Comparison of ENCODE assay signal across 22 mouse cellular contexts in the genomic region with DNA sequence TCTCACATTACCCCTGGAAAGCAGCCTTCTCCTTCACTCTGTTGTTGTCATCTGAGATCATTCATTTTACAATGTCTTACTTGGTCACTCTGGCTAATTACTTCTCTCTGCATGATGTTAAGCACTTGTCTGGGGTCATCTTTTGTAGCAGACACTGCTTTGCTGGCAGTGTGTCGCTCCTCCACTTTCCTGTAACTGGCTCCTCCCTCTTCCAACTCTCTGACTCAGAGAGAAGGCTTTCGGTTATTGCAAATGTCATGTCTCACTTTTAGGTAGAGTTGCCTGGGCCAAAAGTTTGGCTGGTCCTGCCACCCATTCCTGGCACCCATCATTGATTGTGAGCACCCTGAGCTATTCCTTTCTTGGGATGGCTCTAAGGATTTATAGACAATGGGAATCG. TPM values are rescaled to one million over a fixed set of nuclear protein-coding genes. Genes with fewer than 3 reads are reported as not detected.
DNase-seq lines count a peak whose midpoint lies in the region; ATAC-seq and TF ChIP-seq lines count a peak whose summit lies in the region.
"Had no signal": no experiment of that assay in that cellular context is flagged by ENCODE, and none has a peak within 500 bp of the region (broad histone marks: within the 10 kb centered on the region; RNA-seq: fewer than 3 reads in every experiment).

No protein-coding gene starts in this region.

- no peak overlapping the region for H3K27ac ChIP-seq in heart, embryonic 11.5 days (ENCODE audit: low read depth, low read length)
- peak overlapping the region; percentile 84 for H3K27ac ChIP-seq in midbrain, embryonic 10.5 days (replicated peaks)
- H3K27ac ChIP-seq in midbrain, postnatal 0 days (ENCODE audit: low read depth, low read length): no peak overlapping the region
- no peak overlapping the region for H3K27ac ChIP-seq in liver, postnatal 0 days (ENCODE audit: low read depth)
- H3K27ac ChIP-seq: embryonic facial prominence, embryonic 13.5 days; hindbrain, embryonic 15.5 days; limb, embryonic 12.5 days; neural tube, embryonic 15.5 days had no signal

- no peak for TF ChIP-seq CTCF in midbrain, postnatal 0 days (IDR thresholded peaks at IDR 0.05)
- no peak for TF ChIP-seq CTCF in liver, postnatal 0 days (IDR thresholded peaks at IDR 0.05; ENCODE audit: low read depth)

- H3K9ac ChIP-seq in heart, embryonic 11.5 days (ENCODE audit: low read depth, low read length): no peak overlapping the region
- H3K9ac ChIP-seq in midbrain, postnatal 0 days (replicated peaks; ENCODE audit: low read length, poor library complexity, severe bottlenecking): no peak overlapping the region
- H3K9ac ChIP-seq in liver, postnatal 0 days (replicated peaks): no peak overlapping the region
- H3K9ac ChIP-seq: embryonic facial prominence, embryonic 13.5 days; hindbrain, embryonic 15.5 days; limb, embryonic 12.5 days; neural tube, embryonic 15.5 days had no signal

- no peaks in the 10 kb centered on the region for H3K27me3 ChIP-seq in heart, embryonic 11.5 days (ENCODE audit: control insufficient read depth, insufficient read depth, low read length)
- H3K27me3 ChIP-seq in midbrain, embryonic 10.5 days (ENCODE audit: low read depth, poor library complexity, severe bottlenecking): no peaks in the 10 kb centered on the region
- H3K27me3 ChIP-seq in midbrain, postnatal 0 days (ENCODE audit: insufficient read depth, low read length): no peaks in the 10 kb centered on the region
- no peaks in the 10 kb centered on the region for H3K27me3 ChIP-seq in liver, postnatal 0 days (ENCODE audit: insufficient read depth, low read length)
- H3K27me3 ChIP-seq: embryonic facial prominence, embryonic 13.5 days; hindbrain, embryonic 15.5 days; limb, embryonic 12.5 days; megakaryocyte, embryonic 14.5 days had no signal

- ATAC-seq in heart, embryonic 11.5 days (replicated peaks; ENCODE audit: insufficient number of reproducible peaks, low FRiP score, low TSS enrichment): no peak
- no peak for ATAC-seq in midbrain, postnatal 0 days (ENCODE audit: low FRiP score)
- ATAC-seq in liver, postnatal 0 days: no peak

- peak; percentile 39 for DNase-seq in adrenal gland, adult 2 months
- no peak for DNase-seq in adrenal gland, postnatal 25 days
- peak; percentile 72 for DNase-seq in heart, adult 11 months
- DNase-seq in midbrain, embryonic 10.5 days (ENCODE audit: low spot score): no peak
- no peak for DNase-seq in midbrain, postnatal 0 days (ENCODE audit: low spot score)
- DNase-seq in liver, postnatal 0 days: no peak
- DNase-seq: cerebellum, adult 9-10 months; gastrocnemius, postnatal 10 days; heart, adult 18-20 months; heart, postnatal 36 days; kidney, adult 8-10 months; kidney, postnatal 4 days; lung, adult 2 months; thymus, adult 18-20 months; thymus, postnatal 36 days had no signal

- no peaks in the 10 kb centered on the region for H3K9me3 ChIP-seq in heart, embryonic 11.5 days (replicated peaks; ENCODE audit: control insufficient read depth, low read length)
- no peaks in the 10 kb centered on the region for H3K9me3 ChIP-seq in midbrain, embryonic 10.5 days (replicated peaks)
- no peaks in the 10 kb centered on the region for H3K9me3 ChIP-seq in midbrain, postnatal 0 days (ENCODE audit: low read length)
- no peaks in the 10 kb centered on the region for H3K9me3 ChIP-seq in liver, postnatal 0 days (ENCODE audit: low read length)
- H3K9me3 ChIP-seq: embryonic facial prominence, embryonic 13.5 days; hindbrain, embryonic 15.5 days; limb, embryonic 12.5 days; megakaryocyte, embryonic 14.5 days; neural tube, embryonic 15.5 days had no signal

- TF ChIP-seq EP300 in liver, postnatal 0 days (IDR thresholded peaks at IDR 0.05; ENCODE audit: low read depth): no peak

- no peaks in the 10 kb centered on the region for H3K4me1 ChIP-seq in heart, embryonic 11.5 days (ENCODE audit: control insufficient read depth, insufficient read depth, low read length)
- peaks cover 43% of the 10 kb centered on the region for H3K4me1 ChIP-seq in midbrain, embryonic 10.5 days
- H3K4me1 ChIP-seq in midbrain, postnatal 0 days (ENCODE audit: insufficient read depth, low read length): peaks cover 6% of the 10 kb centered on the region; the same call in 1 of the 2 replicates
- 0 out of 2 replicates have a peak, but pooled peaks cover 2% of the 10 kb centered on the region for H3K4me1 ChIP-seq in liver, postnatal 0 days (ENCODE audit: insufficient read depth)
- H3K4me1 ChIP-seq: embryonic facial prominence, embryonic 13.5 days had no signal

- no peak overlapping the region for H3K4me2 ChIP-seq in heart, embryonic 11.5 days
- no peak overlapping the region for H3K4me2 ChIP-seq in midbrain, postnatal 0 days (ENCODE audit: low read depth, low read length, poor library complexity, severe bottlenecking)
- H3K4me2 ChIP-seq in liver, postnatal 0 days (ENCODE audit: low read depth, low read length): no peak overlapping the region
- H3K4me2 ChIP-seq: embryonic facial prominence, embryonic 13.5 days; hindbrain, embryonic 15.5 days; limb, embryonic 12.5 days; liver, embryonic 11.5 days; neural tube, embryonic 15.5 days had no signal

- no peak overlapping the region for H3K4me3 ChIP-seq in heart, embryonic 11.5 days (ENCODE audit: low read depth, low read length)
- 0 out of 2 replicates have a peak overlapping the region, but pooled peaks have one; percentile 16 for H3K4me3 ChIP-seq in midbrain, embryonic 10.5 days
- H3K4me3 ChIP-seq in midbrain, postnatal 0 days (ENCODE audit: low read depth, low read length): no peak overlapping the region
- no peak overlapping the region for H3K4me3 ChIP-seq in liver, postnatal 0 days (ENCODE audit: low read depth, low read length)
- H3K4me3 ChIP-seq: embryonic facial prominence, embryonic 13.5 days; hindbrain, embryonic 15.5 days; limb, embryonic 12.5 days; megakaryocyte, embryonic 14.5 days; neural tube, embryonic 15.5 days had no signal

- no peaks in the 10 kb centered on the region for H3K36me3 ChIP-seq in heart, embryonic 11.5 days (ENCODE audit: control insufficient read depth, insufficient read depth, low read length)
- H3K36me3 ChIP-seq in midbrain, embryonic 10.5 days: no peaks in the 10 kb centered on the region
- H3K36me3 ChIP-seq in midbrain, postnatal 0 days (ENCODE audit: insufficient read depth, low read length): no peaks in the 10 kb centered on the region
- H3K36me3 ChIP-seq in liver, postnatal 0 days (replicated peaks; ENCODE audit: insufficient read depth, low read length): no peaks in the 10 kb centered on the region
- H3K36me3 ChIP-seq: embryonic facial prominence, embryonic 13.5 days; hindbrain, embryonic 15.5 days; limb, embryonic 12.5 days; neural tube, embryonic 15.5 days had no signal

- 73% methylated on average over 3 of the region's 3 CpGs for WGBS in heart, embryonic 11.5 days (ENCODE audit: insufficient replicate concordance)
- WGBS in midbrain, embryonic 10.5 days: 56% methylated on average over 3 of the region's 3 CpGs
- 57% methylated on average over 3 of the region's 3 CpGs for WGBS in midbrain, postnatal 0 days
- 80% methylated on average over 3 of the region's 3 CpGs for WGBS in liver, postnatal 0 days (ENCODE audit: insufficient replicate concordance)

RNA-seq across cellular contexts. Expression of a gene that starts 11.2 kb away (rescaled TPM):
- total RNA-seq in adrenal gland, adult 2 months (2021): 100 to 1,000 TPM; 187 to 191 TPM
- 3.5 and 4.5 TPM in 2 replicates for polyA plus RNA-seq in adrenal gland, adult 2 months (2012; rRNA removed)
- total RNA-seq in adrenal gland, postnatal 25 days (2021): 168 and 178 TPM in 2 replicates
- 323 and 330 TPM in 2 replicates for polyA plus RNA-seq in heart, embryonic 11.5 days (2014; fragmentation: Nextera tagmentation; extraction: Ambion mirVana)
- polyA plus RNA-seq in midbrain, embryonic 10.5 days (2016; fragmentation: Nextera tagmentation; extraction: Ambion mirVana): 482 and 499 TPM in 2 replicates
- total RNA-seq in midbrain, postnatal 0 days (2014; rRNA removed): 91.4 and 104 TPM in 2 replicates
- 293 and 309 TPM in 2 replicates for polyA plus RNA-seq in midbrain, postnatal 0 days (2015; fragmentation: Nextera tagmentation; extraction: Ambion mirVana)
- 93.7 and 98.3 TPM in 2 replicates for polyA plus RNA-seq in liver, postnatal 0 days (2015; fragmentation: Nextera tagmentation; extraction: Ambion mirVana)

RNA-seq across cellular contexts. Expression of a gene that starts 25.4 kb away (rescaled TPM):
- total RNA-seq in adrenal gland, adult 2 months (2021): 10 to 100 TPM; 46.8 to 57.2 TPM
- polyA plus RNA-seq in adrenal gland, adult 2 months (2012; rRNA removed): 5.4 and 6.6 TPM in 2 replicates
- total RNA-seq in adrenal gland, postnatal 25 days (2021): 61.0 and 63.3 TPM in 2 replicates
- 48.0 and 49.1 TPM in 2 replicates for polyA plus RNA-seq in heart, embryonic 11.5 days (2014; fragmentation: Nextera tagmentation; extraction: Ambion mirVana)
- polyA plus RNA-seq in midbrain, embryonic 10.5 days (2016; fragmentation: Nextera tagmentation; extraction: Ambion mirVana): 47.9 and 48.0 TPM in 2 replicates
- 50.7 and 60.4 TPM in 2 replicates for total RNA-seq in midbrain, postnatal 0 days (2014; rRNA removed)
- 49.8 and 51.0 TPM in 2 replicates for polyA plus RNA-seq in midbrain, postnatal 0 days (2015; fragmentation: Nextera tagmentation; extraction: Ambion mirVana)
- polyA plus RNA-seq in liver, postnatal 0 days (2015; fragmentation: Nextera tagmentation; extraction: Ambion mirVana): 17.3 and 17.4 TPM in 2 replicates

Comparison
In these comparisons a context has a peak if more than half of its experiments do, and no peak if none do; other contexts are left out.
1. DNase-seq: peak in adrenal gland, adult 2 months (single experiment) and heart, adult 11 months (single experiment); none in adrenal gland, postnatal 25 days (single experiment), midbrain, embryonic 10.5 days (single experiment), midbrain, postnatal 0 days (single experiment) and liver, postnatal 0 days (single experiment).
2. RNA of a gene that starts 11.2 kb away (polyA plus RNA-seq): 482 to 499 TPM in midbrain, embryonic 10.5 days, 323 to 330 TPM in heart, embryonic 11.5 days, 293 to 309 TPM in midbrain, postnatal 0 days and 93.7 to 98.3 TPM in liver, postnatal 0 days; 3.5 to 4.5 TPM in adrenal gland, adult 2 months; every median in the first group is over 10 times any median in the second.